Mouse (Mus musculus) gastrocnemius, postnatal 14 days (tissue): Measurements from ENCODE around the gene Ispd. TPM values are rescaled to one million over a fixed set of nuclear protein-coding genes. Genes with fewer than 3 reads are reported as not detected.
"Not testable (repeated sequence)": the region's sequence is repeated elsewhere in the genome, so short reads cannot be mapped to it uniquely, and the experiment has no call there.

Source experiments
- DNase-seq: peaks from one replicate; pipeline ENCODE4 v3.0.0; 2021; ENCODE audit warnings: mixed read lengths
- intact Hi-C: fragments of 180-260 bp; cut with DNase I; formaldehyde crosslinking; loops from one replicate; pipeline ENCODE4 v1.15.1; 2025; ENCODE audit warnings: low total_unique reads
- long read RNA-seq, 2 experiments: library from polyadenylated mRNA; stranded (forward); transcript quantifications; one replicate each; pipeline ENCODE4 v2.0.0; 2021
- total RNA-seq, 2 experiments: library from RNA; stranded (reverse); gene quantifications; 2 replicates each; pipeline ENCODE4 v1.2.3; 2021

Gene Ispd
- 1 to 10 TPM; 6.1 to 6.5 TPM for total RNA-seq
- long read RNA-seq, experiment 1, transcript Ispd-201 (10 exons, 2,690 nt), result major isoform, 13 of 15 reads
- long read RNA-seq, experiment 1, partial matches to known transcripts, result 0 of 15 reads
- long read RNA-seq, experiment 1, other reads (novel, unspliced or antisense), result 2 of 15 reads
- long read RNA-seq, experiment 2, transcript Ispd-201 (10 exons, 2,690 nt), result major isoform, 10 of 16 reads
- long read RNA-seq, experiment 2, partial matches to known transcripts, result 0 of 16 reads
- long read RNA-seq, experiment 2, other reads (novel, unspliced or antisense), result 3 of 16 reads

GRCm38 (mm10) chr12:36381441-36382340 is at the start of gene Ispd, which contains the start of gene D630036H23Rik:
Gene Ispd (plus strand): TSS chr12:36381450.
Gene D630036H23Rik (minus strand): TSS chr12:36382181.
- intact Hi-C loops, result no loop called here
- peak; percentile 84 for DNase-seq

DNA sequence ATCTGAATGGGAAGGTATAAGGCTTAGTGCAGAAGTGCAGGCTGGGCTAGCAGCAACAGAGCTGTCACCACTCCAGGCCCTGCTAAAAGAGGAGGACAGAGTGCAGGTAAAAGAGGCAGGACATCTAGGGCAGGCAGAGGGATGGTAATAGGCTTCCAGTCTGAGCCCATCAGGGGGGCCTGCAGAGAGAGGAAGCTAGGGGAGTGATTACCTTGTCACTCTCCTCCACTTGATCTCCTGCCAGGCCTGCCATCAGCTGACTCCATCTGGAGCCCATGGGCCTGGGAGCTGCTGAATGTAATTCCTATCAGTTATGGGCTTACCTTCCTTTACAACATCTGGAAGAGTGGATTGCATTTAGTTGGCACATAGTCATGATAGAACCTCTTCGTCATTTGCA is 48.6 kb upstream of the Ispd start:
- intact Hi-C loops, result no loop called here
- DNase-seq, result no peak

- intact Hi-C loops, result no loop called here
- DNase-seq, result no peak
These were observed 47.4 kb upstream of the Ispd start for GRCm38 (mm10) chr12:36333837-36334281.

GRCm38 (mm10) chr12:36344131-36344530 is 37.1 kb upstream of the Ispd start:
- no peak for DNase-seq
- intact Hi-C loops, result no loop called here

DNA sequence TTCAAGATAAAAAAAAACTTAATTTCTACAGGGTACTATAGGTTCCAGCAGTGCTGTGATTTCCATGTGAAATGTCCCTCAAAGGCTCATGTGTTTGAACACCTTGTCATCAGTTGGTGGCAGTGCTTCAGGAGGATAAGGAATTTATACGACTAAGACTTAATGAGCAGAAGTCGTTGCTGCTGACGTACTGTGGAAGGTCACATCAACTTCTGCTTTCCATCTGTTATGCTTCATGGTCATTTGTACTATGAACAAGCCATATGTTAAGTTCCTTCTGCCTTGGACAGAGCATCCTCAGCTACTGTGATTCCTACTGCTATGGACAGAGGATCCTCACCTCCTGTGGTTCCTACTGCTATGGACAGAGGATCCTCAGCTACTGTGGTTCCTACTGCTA is 21.2 kb upstream of the Ispd start:
- DNase-seq, result no peak
- intact Hi-C loops, result no loop called here

DNA sequence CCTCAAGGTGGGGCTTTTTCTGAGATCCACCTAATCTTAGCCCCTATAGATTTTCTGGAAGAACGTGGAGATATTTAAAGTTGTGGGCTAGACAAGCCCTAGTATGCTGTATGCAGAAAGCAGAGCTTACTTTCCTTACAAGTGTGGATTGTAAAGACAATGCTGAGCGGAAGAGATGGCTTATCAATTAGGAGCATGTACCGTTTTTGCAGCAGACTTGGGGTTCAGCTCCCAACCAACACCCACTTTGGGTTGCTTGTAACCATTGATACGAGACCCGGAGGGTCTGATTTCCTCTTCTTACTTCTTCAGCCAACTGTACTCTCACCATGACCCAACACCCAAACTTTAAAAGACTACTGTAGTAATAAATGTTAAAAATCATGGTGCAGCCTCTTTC is 20.6 kb upstream of the Ispd start:
- intact Hi-C loops, result no loop called here

GRCm38 (mm10) chr12:36364013-36364412 is 17.2 kb upstream of the Ispd start:
- intact Hi-C loops, result no loop called here
- no peak for DNase-seq

More for the DNA sequence above, 20.6 kb upstream of the Ispd start:
- no peak for DNase-seq

DNA sequence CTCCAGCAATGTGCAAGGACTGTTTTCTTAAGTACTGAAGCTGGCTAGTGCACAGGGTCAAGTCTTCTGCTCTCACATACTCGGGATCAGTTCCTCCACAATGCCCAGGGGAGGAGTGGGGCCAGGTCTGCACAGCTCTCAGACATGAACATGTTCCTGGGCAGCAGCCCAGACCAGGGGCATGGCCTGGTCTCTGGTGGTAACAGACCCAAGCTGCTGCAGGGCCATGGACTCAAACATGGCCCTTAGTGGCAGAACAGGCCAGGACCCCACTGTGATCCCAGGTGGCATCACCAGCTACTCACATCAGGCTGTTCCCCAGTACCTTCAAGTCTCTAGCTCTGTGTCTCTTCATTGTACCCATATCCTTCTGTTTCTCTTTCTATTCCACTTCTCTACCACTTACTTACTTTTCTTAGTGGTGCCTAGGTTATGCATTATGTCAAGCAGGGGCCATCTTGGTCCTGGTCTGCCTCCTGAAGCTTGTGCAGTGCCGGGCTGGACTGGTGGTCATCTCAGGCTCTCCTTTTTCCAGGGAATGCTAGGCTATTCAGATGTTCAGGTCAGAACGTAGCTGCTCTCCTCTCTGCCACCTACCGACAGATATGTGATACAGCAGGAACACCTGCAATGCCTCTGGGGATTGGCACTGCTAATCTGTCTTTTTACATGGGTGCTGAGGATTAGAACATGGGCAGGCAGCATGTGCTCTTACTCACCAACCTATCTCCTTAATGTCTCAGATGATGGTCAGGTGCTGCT is 7.8 kb upstream of the Ispd start:
- no peak for DNase-seq
- intact Hi-C loops, result no loop called here

DNA sequence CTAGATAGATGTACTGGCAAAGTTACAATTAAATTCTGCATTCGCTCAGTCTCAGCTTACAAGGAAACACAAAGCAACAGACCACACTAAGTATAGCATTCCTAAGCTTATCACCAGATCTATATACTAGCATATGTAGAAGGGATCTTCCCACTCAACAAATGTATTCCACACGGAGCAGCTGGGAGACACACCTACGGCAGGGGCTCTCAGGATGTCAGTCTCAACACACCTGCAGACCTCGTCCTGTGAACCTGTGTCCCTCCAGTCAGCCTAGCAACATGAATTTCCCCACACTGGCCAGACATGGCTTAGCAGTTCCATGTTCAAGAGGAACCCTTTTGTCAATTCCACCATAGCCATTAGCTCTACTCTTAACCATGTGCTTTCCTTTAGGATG is 4.9 kb upstream of the Ispd start:
- DNase-seq, intact Hi-C loops: not testable (repeated sequence)

- DNase-seq, result no peak
- intact Hi-C loops, result no loop called here
These were observed 996 bp upstream of the Ispd start for GRCm38 (mm10) chr12:36380254-36380653.

DNA sequence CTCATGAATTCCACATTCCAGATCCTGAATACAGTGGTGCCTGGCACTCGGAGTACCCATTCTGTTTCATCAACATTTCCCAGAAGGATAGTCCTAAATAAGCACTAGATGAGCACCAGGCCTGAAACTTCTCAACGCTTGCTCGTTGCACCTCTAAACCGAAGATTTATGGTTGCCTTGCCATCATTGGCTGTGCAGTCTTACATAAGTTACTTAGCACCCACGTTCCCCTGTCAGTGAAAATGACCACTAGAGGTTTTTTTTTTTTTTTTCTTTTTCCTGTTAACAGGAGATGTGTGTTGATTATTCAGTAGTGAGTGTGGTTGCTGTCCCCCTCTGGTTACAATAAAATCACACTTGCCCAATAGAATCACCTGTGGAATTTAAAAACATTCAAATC is 444 bp upstream of the Ispd start:
- no peak for DNase-seq
- intact Hi-C loops, result no loop called here

DNA sequence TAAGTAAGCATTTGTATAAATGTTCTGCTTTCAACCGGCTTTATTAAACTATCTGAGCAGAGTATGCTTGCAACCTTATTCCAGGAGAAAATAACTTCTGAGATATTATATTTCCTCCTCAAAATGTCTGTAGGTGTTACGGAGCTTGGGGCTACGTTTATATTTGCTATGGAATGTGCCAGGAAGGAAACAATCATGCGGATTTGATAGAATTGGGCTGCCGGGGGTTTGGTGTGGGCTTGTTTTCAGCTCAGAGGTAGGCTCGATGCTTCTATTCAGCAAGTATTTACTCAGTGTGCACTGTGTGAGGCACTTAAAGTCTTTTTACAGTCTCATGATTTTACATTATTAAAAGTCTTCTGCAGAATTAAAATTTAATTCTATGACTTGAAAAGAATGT is 4.1 kb downstream of the Ispd start:
- intact Hi-C loops, result no loop called here
- DNase-seq, result no peak

DNA sequence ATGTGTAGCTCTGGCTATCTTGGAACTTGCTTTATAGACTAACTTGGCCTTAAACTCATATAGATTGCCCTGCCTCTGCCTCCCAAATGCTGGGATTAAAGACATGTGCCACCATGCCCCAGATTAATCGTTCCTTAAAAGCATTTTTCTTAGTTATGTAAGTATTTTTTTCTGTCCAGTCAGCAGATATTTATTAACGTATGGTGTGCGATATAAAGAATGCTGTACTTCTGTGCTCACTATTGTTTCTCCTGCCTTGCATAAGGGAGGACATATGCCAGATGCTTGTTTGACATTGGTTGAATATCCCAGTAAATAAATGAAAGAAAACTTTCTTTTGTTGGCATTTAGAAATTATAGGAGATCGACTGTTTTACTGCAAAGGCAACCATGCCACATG is 5.7 kb downstream of the Ispd start:
- intact Hi-C loops, result no loop called here
- no peak for DNase-seq

DNA sequence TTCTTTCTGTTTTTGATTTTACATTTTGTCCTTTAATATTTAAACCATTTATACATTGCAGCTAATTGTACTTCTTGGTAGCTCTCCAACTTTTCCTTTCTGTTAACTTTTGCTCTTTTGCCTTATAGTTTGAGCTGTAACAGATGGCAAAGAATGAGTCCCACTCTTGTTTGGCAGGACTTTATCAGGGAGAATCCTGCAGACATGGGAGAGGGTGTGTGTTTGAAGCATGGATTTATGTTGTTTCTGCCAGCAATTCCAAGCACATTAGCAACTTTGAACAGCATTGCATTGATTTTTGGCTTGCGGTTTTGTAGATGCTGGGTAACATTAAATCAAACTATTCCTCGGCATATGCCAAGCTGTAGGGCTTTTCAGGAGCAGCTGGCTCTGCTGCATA is 13.9 kb downstream of the Ispd start:
- no peak for DNase-seq
- intact Hi-C loops, result no loop called here

GRCm38 (mm10) chr12:36423677-36424076 is 42.4 kb downstream of the Ispd start:
- intact Hi-C loops, result no loop called here
- no peak for DNase-seq

DNA sequence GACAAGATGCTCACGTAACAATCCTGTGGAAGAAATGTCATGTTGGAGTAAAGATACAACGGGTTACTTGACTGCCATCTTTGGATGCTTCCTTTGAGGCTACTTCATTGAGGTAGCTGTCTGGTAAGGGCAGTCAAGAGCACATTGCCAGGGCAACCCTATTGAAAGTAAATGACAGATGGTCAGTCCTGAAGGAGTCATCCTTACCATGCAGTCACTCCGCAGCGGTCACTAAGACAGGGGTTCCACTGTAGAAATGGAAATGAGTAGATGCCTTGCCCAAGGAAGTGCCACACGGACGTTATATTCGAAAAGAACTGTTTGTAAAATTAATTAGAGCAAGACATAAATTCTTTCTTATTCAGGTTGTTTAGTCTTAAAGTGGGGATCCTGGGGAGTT is 44.0 kb downstream of the Ispd start:
- no peak for DNase-seq
- intact Hi-C loops, result no loop called here

DNA sequence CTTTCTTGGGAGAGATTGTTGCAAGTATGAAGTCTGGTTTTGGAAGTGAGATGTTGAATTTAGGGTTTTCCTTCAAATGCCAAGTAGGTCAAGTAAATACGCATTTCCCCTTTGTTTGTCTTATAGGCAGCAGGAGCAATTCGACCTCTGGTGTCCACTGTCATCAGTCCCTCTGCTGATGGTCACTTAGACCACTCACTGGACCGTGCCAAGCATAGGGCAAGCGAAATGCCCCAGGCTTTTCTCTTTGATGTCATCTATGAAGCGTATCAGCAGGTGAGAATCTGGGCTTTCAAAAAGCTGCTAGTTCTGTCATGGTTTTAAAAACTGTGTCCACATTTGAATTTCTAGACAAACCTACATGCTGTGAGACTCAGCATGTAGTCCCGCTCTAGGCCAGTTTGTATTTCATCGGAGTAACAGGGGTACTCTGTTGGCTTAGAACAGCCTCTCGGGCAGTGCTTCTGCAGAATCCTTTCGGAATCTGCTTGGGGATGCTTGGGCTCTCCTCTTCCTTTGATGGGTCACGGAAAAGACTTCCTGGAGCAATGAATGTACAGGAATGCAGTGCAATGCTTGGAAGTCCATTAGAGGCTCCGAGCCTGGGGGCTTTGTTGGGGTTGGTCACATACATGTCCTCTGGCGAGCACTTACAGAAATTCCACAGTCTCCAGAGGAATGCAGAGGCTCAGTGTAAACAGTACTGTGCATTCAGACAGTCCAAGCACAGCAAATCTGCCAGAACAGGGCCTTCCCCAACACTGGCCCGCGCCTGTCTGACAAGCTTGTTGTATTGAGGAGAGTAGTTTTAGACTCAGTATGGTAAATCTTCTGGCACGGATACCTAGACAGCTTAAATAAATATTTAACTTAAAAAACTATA is 45.2 kb downstream of the Ispd start:
- intact Hi-C loops, result no loop called here
- DNase-seq, result no peak

DNA sequence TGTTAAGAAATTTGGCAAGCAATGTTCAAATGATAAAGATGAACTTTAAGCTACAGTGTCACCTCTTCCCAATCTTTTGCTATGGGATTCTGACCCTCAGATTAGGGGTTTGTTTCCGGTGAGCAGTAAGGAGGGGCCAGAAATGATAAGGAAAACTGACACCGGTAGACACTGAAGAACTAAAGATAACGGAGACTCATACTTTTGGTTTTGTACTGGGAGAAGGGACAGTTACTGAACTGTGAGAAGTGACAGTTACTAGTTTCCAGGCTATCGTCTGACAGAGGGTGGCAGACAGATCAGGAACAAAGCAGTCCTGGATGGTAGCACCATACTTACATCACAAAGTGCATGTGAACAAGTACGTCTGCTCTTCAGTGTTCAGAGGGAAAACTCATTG is 55.7 kb downstream of the Ispd start:
- no peak for DNase-seq
- intact Hi-C loops, result no loop called here

GRCm38 (mm10) chr12:36439396-36439795 is 58.1 kb downstream of the Ispd start:
- intact Hi-C loops, result no loop called here
- no peak for DNase-seq
